Mouse (Mus musculus): Measurements from ENCODE around the gene Pgm1. TPM values are rescaled to one million over a fixed set of nuclear protein-coding genes. Genes with fewer than 3 reads are reported as not detected.

The Pgm1 gene
- polyA plus RNA-seq, 1 experiment, result 6.2 TPM

GRCm38 (mm10) chr4:100010916-100011315 lies 81.7 kb downstream of the Pgm1 start:
- Histone ChIP-seq H3K36me3 (ENCODE audit: control insufficient read depth, insufficient read depth, low read length) (no peaks in the 10 kb centered on the region), H3K27me3 (ENCODE audit: control insufficient read depth, insufficient read depth, low read length) (no peaks in the 10 kb centered on the region), H3K4me3 (ENCODE audit: control insufficient read depth, low read depth, low read length) (no peak overlapping the region), H3K27ac (ENCODE audit: control insufficient read depth, insufficient read depth, low read depth, low read length) (no peak overlapping the region), H3K4me1 (ENCODE audit: control insufficient read depth, insufficient read depth, low read length) (no peaks in the 10 kb centered on the region; the same call in 1 of the 2 replicates)
- TF ChIP-seq POLR2A (IDR thresholded peaks at IDR 0.05; ENCODE audit: control insufficient read depth, low read depth, low read length) (no peak), CTCF (IDR thresholded peaks at IDR 0.05; ENCODE audit: control insufficient read depth, insufficient read depth, insufficient replicate concordance, low read depth, low read length) (no peak)

GRCm38 (mm10) chr4:100011563-100011962 lies 82.3 kb downstream of the Pgm1 start:
- H3K27me3 ChIP-seq (ENCODE audit: control insufficient read depth, insufficient read depth, low read length), result no peaks in the 10 kb centered on the region
- H3K4me3 ChIP-seq (ENCODE audit: control insufficient read depth, low read depth, low read length), result no peak overlapping the region
- TF ChIP-seq CTCF (IDR thresholded peaks at IDR 0.05; ENCODE audit: control insufficient read depth, insufficient read depth, insufficient replicate concordance, low read depth, low read length), result no peak
- H3K4me1 ChIP-seq (ENCODE audit: control insufficient read depth, insufficient read depth, low read length), result no peaks in the 10 kb centered on the region; the same call in 1 of the 2 replicates
- H3K27ac ChIP-seq (ENCODE audit: control insufficient read depth, insufficient read depth, low read depth, low read length), result no peak overlapping the region
- H3K36me3 ChIP-seq (ENCODE audit: control insufficient read depth, insufficient read depth, low read length), result no peaks in the 10 kb centered on the region

GRCm38 (mm10) chr4:100012361-100013035 lies 83.3 kb downstream of the Pgm1 start:
- H3K4me3 ChIP-seq (ENCODE audit: control insufficient read depth, low read depth, low read length), result no peak overlapping the region
- no peak overlapping the region for H3K27ac ChIP-seq (ENCODE audit: control insufficient read depth, insufficient read depth, low read depth, low read length)
- H3K4me1 ChIP-seq (ENCODE audit: control insufficient read depth, insufficient read depth, low read length), result no peaks in the 10 kb centered on the region; the same call in 1 of the 2 replicates
- H3K27me3 ChIP-seq (ENCODE audit: control insufficient read depth, insufficient read depth, low read length), result no peaks in the 10 kb centered on the region
- H3K36me3 ChIP-seq (ENCODE audit: control insufficient read depth, insufficient read depth, low read length), result no peaks in the 10 kb centered on the region
- TF ChIP-seq CTCF (IDR thresholded peaks at IDR 0.05; ENCODE audit: control insufficient read depth, insufficient read depth, insufficient replicate concordance, low read depth, low read length) (no peak), POLR2A (IDR thresholded peaks at IDR 0.05; ENCODE audit: control insufficient read depth, low read depth, low read length) (no peak)

GRCm38 (mm10) chr4:100027773-100028172 lies 98.6 kb downstream of the Pgm1 start:
- no peaks in the 10 kb centered on the region for H3K4me1 ChIP-seq (ENCODE audit: control insufficient read depth, insufficient read depth, low read length)
- H3K4me3 ChIP-seq (ENCODE audit: control insufficient read depth, low read depth, low read length), result no peak overlapping the region
- H3K27ac ChIP-seq (ENCODE audit: control insufficient read depth, insufficient read depth, low read depth, low read length), result no peak overlapping the region
- TF ChIP-seq POLR2A (IDR thresholded peaks at IDR 0.05; ENCODE audit: control insufficient read depth, low read depth, low read length) (no peak), CTCF (IDR thresholded peaks at IDR 0.05; ENCODE audit: control insufficient read depth, insufficient read depth, insufficient replicate concordance, low read depth, low read length) (no peak)
- H3K27me3 ChIP-seq (ENCODE audit: control insufficient read depth, insufficient read depth, low read length), result no peaks in the 10 kb centered on the region
- no peaks in the 10 kb centered on the region for H3K36me3 ChIP-seq (ENCODE audit: control insufficient read depth, insufficient read depth, low read length)

GRCm38 (mm10) chr4:100028641-100029040 lies 99.4 kb downstream of the Pgm1 start:
- Histone ChIP-seq H3K27me3 (ENCODE audit: control insufficient read depth, insufficient read depth, low read length) (no peaks in the 10 kb centered on the region), H3K4me1 (ENCODE audit: control insufficient read depth, insufficient read depth, low read length) (no peaks in the 10 kb centered on the region), H3K4me3 (ENCODE audit: control insufficient read depth, low read depth, low read length) (no peak overlapping the region), H3K36me3 (ENCODE audit: control insufficient read depth, insufficient read depth, low read length) (no peaks in the 10 kb centered on the region), H3K27ac (ENCODE audit: control insufficient read depth, insufficient read depth, low read depth, low read length) (no peak overlapping the region)
- TF ChIP-seq POLR2A (IDR thresholded peaks at IDR 0.05; ENCODE audit: control insufficient read depth, low read depth, low read length), result no peak
- TF ChIP-seq CTCF (IDR thresholded peaks at IDR 0.05; ENCODE audit: control insufficient read depth, insufficient read depth, insufficient replicate concordance, low read depth, low read length), result no peak; the same call in 1 of the 2 replicates

- TF ChIP-seq CTCF (IDR thresholded peaks at IDR 0.05; ENCODE audit: control insufficient read depth, insufficient read depth, insufficient replicate concordance, low read depth, low read length) (no peak), POLR2A (IDR thresholded peaks at IDR 0.05; ENCODE audit: control insufficient read depth, low read depth, low read length) (no peak)
- H3K36me3 ChIP-seq (ENCODE audit: control insufficient read depth, insufficient read depth, low read length), result no peaks in the 10 kb centered on the region
- no peak overlapping the region for H3K4me3 ChIP-seq (ENCODE audit: control insufficient read depth, low read depth, low read length)
- H3K27ac ChIP-seq (ENCODE audit: control insufficient read depth, insufficient read depth, low read depth, low read length), result no peak overlapping the region
- no peaks in the 10 kb centered on the region for H3K27me3 ChIP-seq (ENCODE audit: control insufficient read depth, insufficient read depth, low read length)
- H3K4me1 ChIP-seq (ENCODE audit: control insufficient read depth, insufficient read depth, low read length), result peaks cover 4% of the 10 kb centered on the region
Measured at GRCm38 (mm10) chr4:100031270-100031669, 102.1 kb downstream of the Pgm1 start.

- Histone ChIP-seq H3K27me3 (ENCODE audit: control insufficient read depth, insufficient read depth, low read length) (no peaks in the 10 kb centered on the region), H3K4me3 (ENCODE audit: control insufficient read depth, low read depth, low read length) (no peak overlapping the region), H3K4me1 (ENCODE audit: control insufficient read depth, insufficient read depth, low read length) (peaks cover 4% of the 10 kb centered on the region), H3K36me3 (ENCODE audit: control insufficient read depth, insufficient read depth, low read length) (no peaks in the 10 kb centered on the region), H3K27ac (ENCODE audit: control insufficient read depth, insufficient read depth, low read depth, low read length) (no peak overlapping the region)
- TF ChIP-seq POLR2A (IDR thresholded peaks at IDR 0.05; ENCODE audit: control insufficient read depth, low read depth, low read length) (no peak), CTCF (IDR thresholded peaks at IDR 0.05; ENCODE audit: control insufficient read depth, insufficient read depth, insufficient replicate concordance, low read depth, low read length) (no peak)
Measured at GRCm38 (mm10) chr4:100032608-100033007, 103.4 kb downstream of the Pgm1 start.
